9 mouse cellular contexts compared by ENCODE assay signal in genomic region chr5:128810006-128810405, GRCm38 (mm10).
A peak's percentile ranks its signal among the peaks of the same experiment; 100 is the strongest.
DNase-seq lines count a peak whose midpoint lies in the region.
"Had no signal": no experiment of that assay in that cellular context is flagged by ENCODE, and none has a peak within 500 bp of the region (broad histone marks: within the 10 kb centered on the region; RNA-seq: fewer than 3 reads in every experiment).

No protein-coding gene starts in this region.

- DNase-seq in embryo, embryonic 11 days: peak; percentile 18
- DNase-seq in embryo, embryonic 10 days (ENCODE audit: low spot score): no peak
- peak; percentile 52 to 67 for DNase-seq in frontal cortex, postnatal 25 days (ENCODE audit: low spot score in 2 of 2)
- DNase-seq in left cerebral cortex, adult 18-20 months (ENCODE audit: low spot score in 2 of 2): peak; percentile 85 to 93
- DNase-seq in right cerebral cortex, adult 2 months (ENCODE audit: low spot score in 2 of 2): peak; percentile 87 to 91
- no peak for DNase-seq in lung, postnatal 36 days
- no peak for DNase-seq in lung, postnatal 4 days
- no peak for DNase-seq in gastrocnemius, adult 8-10 months (ENCODE audit: low spot score in 2 of 2)
- DNase-seq: liver, embryonic 13.5 days had no signal

Comparison
In these comparisons a context has a peak if more than half of its experiments do, and no peak if none do; other contexts are left out.
1. DNase-seq: peak in embryo, embryonic 11 days (single experiment), frontal cortex, postnatal 25 days (2 of 2), left cerebral cortex, adult 18-20 months (2 of 2) and right cerebral cortex, adult 2 months (2 of 2); none in embryo, embryonic 10 days (single experiment), lung, postnatal 36 days (single experiment), lung, postnatal 4 days (0 of 2) and gastrocnemius, adult 8-10 months (0 of 2).